Comparison of ENCODE assay signal across 12 mouse cellular contexts in genomic region chr9:24347011-24347410, GRCm38 (mm10).
"Had no signal": no experiment of that assay in that cellular context is flagged by ENCODE, and none has a peak within 500 bp of the region (broad histone marks: within the 10 kb centered on the region; RNA-seq: fewer than 3 reads in every experiment).

No protein-coding gene starts in this region.

- DNase-seq: retina, postnatal 1 day; right cerebral cortex, adult 18-20 months; right cerebral cortex, postnatal 14 days; right cerebral cortex, postnatal 25 days; right cerebral cortex, postnatal 4 days; spleen, adult 18-20 months; thymus, adult 18-20 months; thymus, adult 2 months; thymus, postnatal 14 days; thymus, postnatal 25 days; thymus, postnatal 36 days; thymus, postnatal 4 days had no signal
